Mouse (Mus musculus) limb, embryonic 13.5 days (tissue): ENCODE results near the gene Gna12. TPM values are rescaled to one million over a fixed set of nuclear protein-coding genes. Genes with fewer than 3 reads are reported as not detected.

Source experiments
- ATAC-seq: fragments of 200-750 bp; cut with Nextera tagmentation; 2 replicates; pipeline ENCODE4 v1.8.0; 2017; ENCODE audit warnings: low read depth, moderate number of reproducible peaks, moderate TSS enrichment; ENCODE audit not compliant: low FRiP score
- H3K27ac ChIP-seq: fragments of 300-500 bp; sonication (generic); 2 replicates; pipeline ENCODE4 v1.5.1; 2015; ENCODE audit warnings: inconsistent platforms, mild to moderate bottlenecking, moderate library complexity
- H3K27me3 ChIP-seq: fragments of 300-500 bp; sonication (generic); 2 replicates; pipeline ENCODE4 v1.6.1; 2015; ENCODE audit warnings: mild to moderate bottlenecking, inconsistent platforms
- H3K36me3 ChIP-seq: fragments of 300-500 bp; sonication (generic); 2 replicates; pipeline ENCODE4 v1.6.1; 2015; ENCODE audit warnings: inconsistent platforms, mild to moderate bottlenecking, moderate library complexity
- H3K4me1 ChIP-seq: fragments of 300-500 bp; sonication (generic); 2 replicates; pipeline ENCODE4 v1.6.1; 2015; ENCODE audit warnings: inconsistent platforms
- H3K4me2 ChIP-seq: fragments of 300-500 bp; sonication (generic); replicated peaks from 2 replicates; pipeline ENCODE4 v1.6.1; 2015; ENCODE audit warnings: inconsistent platforms, mild to moderate bottlenecking, moderate library complexity
- H3K4me3 ChIP-seq: fragments of 300-500 bp; sonication (generic); 2 replicates; pipeline ENCODE4 v1.5.1; 2015; ENCODE audit warnings: moderate library complexity, mild to moderate bottlenecking, inconsistent platforms
- H3K9ac ChIP-seq: fragments of 300-500 bp; sonication (generic); 2 replicates; pipeline ENCODE4 v1.6.1; 2015; ENCODE audit warnings: mild to moderate bottlenecking, inconsistent platforms
- H3K9me3 ChIP-seq: fragments of 300-500 bp; sonication (generic); 2 replicates; pipeline ENCODE4 v1.6.1; 2016; ENCODE audit warnings: inconsistent platforms
- WGBS: fragments of 180-500 bp; shearing (Covaris S2); methylation state at CpG from one replicate; pipeline ENCODE4 v1.1.7; 2015; 5-methylcytosine and 5-hydroxymethylcytosine counted together
- polyA plus RNA-seq: library from polyadenylated mRNA; unstranded; fragments of >200 nt; fragmentation: Nextera tagmentation; extraction: Ambion mirVana; gene quantifications from 2 replicates; pipeline ENCODE4 v1.2.1, GENCODE M21; 2015

Gene Gna12
- polyA plus RNA-seq, 1 experiment from 2014 or later, result 12.0 TPM

DNA sequence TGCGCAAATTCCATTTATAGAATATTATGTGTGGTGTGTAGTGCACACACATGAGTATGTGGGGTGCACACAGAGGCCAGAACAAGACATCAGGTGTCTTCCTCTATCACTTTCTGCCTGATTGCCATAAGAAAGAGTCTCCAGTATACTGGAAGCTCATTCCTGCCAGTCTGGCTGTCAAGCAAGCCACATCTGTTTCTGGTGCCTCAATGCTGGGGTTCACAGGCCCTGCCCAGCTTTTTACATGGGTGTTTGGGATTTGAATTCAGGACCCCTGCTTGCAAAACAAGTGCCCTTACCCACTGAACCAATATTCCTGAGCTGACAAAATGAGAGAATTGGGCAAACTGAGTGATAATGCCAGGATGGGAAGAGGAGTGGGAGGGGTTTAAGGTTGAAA is 4.1 kb downstream of the Gna12 start:
- ATAC-seq, result no peak
- H3K4me2 ChIP-seq, result no peak overlapping the region
- WGBS, result 95% methylated on average over 1 of the region's 1 CpGs
- no peaks in the 10 kb centered on the region for H3K27me3 ChIP-seq
- H3K9me3 ChIP-seq, result no peaks in the 10 kb centered on the region
- no peak overlapping the region for H3K9ac ChIP-seq
- H3K4me3 ChIP-seq, result no peak overlapping the region
- H3K36me3 ChIP-seq, result peaks cover 8% of the 10 kb centered on the region; the same call in 1 of the 2 replicates
- no peak overlapping the region for H3K27ac ChIP-seq
- peaks cover 39% of the 10 kb centered on the region for H3K4me1 ChIP-seq

DNA sequence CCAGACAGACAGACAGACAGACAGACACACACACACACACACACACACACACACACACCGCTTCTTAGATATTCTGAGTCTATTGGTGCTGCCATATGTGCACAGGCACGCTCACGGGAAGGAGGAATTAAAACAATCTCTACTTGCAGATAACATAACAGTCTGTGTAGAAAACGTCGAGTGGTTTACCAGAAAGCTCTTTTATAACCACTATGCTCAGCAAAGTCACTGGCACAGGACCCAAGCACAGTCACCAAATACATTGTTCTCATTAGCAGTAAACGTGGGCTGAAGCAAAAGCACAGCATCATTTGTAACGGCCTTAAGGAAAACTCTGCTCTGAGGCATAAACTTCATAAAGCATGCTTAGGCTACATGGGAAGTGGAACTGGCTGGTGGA is 6.1 kb downstream of the Gna12 start:
- H3K27me3 ChIP-seq, result no peaks in the 10 kb centered on the region
- 83% methylated on average over 7 of the region's 7 CpGs for WGBS
- no peak overlapping the region for H3K4me3 ChIP-seq
- no peaks in the 10 kb centered on the region for H3K9me3 ChIP-seq
- no peak for ATAC-seq
- H3K4me2 ChIP-seq, result no peak overlapping the region
- peaks cover 8% of the 10 kb centered on the region; the same call in 1 of the 2 replicates for H3K36me3 ChIP-seq
- peaks cover 44% of the 10 kb centered on the region for H3K4me1 ChIP-seq
- H3K9ac ChIP-seq, result no peak overlapping the region
- no peak overlapping the region for H3K27ac ChIP-seq

DNA sequence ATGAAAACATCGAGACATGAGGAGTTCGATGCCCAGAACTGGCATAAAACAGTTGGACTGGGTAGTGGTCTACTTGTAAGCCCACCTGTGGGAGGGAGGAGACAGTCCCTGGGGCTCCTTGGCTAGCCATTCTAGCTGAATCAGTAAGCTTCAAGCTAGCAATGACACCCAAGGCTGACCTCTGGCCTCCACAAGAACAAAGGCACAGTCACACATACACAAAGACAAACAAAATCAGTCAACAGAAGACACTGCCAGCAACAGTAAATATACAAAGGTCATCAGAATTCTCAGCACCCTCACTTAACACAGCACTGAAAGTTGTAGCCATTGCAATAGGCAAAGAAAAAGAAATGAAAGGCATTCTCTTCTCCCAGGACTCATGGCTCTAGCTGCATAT is 6.8 kb downstream of the Gna12 start:
- H3K9me3 ChIP-seq, result no peaks in the 10 kb centered on the region
- H3K9ac ChIP-seq, result no peak overlapping the region
- no peak overlapping the region for H3K27ac ChIP-seq
- H3K4me1 ChIP-seq, result peaks cover 44% of the 10 kb centered on the region
- no peak for ATAC-seq
- 92% methylated on average over 2 of the region's 2 CpGs for WGBS
- H3K27me3 ChIP-seq, result no peaks in the 10 kb centered on the region
- H3K4me3 ChIP-seq, result no peak overlapping the region
- no peak overlapping the region for H3K4me2 ChIP-seq
- H3K36me3 ChIP-seq, result peaks cover 8% of the 10 kb centered on the region; the same call in 1 of the 2 replicates

DNA sequence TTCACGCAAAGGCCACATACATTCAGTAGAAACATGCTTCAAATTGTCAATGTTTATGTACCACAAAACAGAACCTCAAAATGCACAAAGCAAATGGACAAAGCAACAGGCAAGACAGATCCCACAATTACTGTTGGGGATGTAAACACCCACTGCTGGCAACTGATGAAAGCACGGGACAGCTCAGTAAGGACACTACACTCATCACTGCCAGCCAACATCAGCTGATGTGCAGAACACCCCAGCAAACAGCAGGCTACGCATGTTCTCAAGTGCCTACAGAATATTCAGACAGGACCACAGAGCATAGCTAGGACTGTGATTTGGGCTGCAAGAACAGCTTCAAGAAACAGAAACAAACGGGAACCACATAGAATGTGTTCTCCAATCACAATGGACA is 8.3 kb downstream of the Gna12 start:
- Histone ChIP-seq H3K4me2 (no peak overlapping the region), H3K9ac (no peak overlapping the region), H3K36me3 (peaks cover 16% of the 10 kb centered on the region; the same call in 1 of the 2 replicates), H3K4me3 (no peak overlapping the region), H3K4me1 (peaks cover 30% of the 10 kb centered on the region), H3K27ac (no peak overlapping the region), H3K27me3 (no peaks in the 10 kb centered on the region), H3K9me3 (no peaks in the 10 kb centered on the region)
- ATAC-seq, result no peak
- WGBS, result 86% methylated on average over 4 of the region's 4 CpGs

DNA sequence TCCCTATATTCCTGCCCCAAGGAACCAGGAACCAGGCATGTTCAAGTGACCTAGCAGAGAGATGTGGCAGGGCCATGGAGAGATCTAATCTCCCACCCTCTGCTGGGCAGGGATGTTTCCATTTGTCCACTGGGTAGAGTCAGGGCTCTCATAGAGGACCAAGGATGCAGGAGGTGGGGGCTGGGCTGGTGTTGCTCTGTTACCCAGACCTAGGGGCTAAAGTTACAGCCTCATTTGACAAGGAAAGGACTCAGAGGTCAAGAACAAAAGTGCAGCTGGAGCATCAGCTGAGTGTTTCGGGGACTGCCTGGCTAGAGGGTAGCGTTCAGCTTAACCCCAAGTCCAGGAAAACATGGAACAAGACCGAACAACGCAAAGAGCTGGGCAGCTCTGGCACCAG is 9.7 kb downstream of the Gna12 start:
- Histone ChIP-seq H3K27me3 (no peaks in the 10 kb centered on the region), H3K4me2 (no peak overlapping the region), H3K27ac (no peak overlapping the region), H3K9ac (no peak overlapping the region), H3K9me3 (no peaks in the 10 kb centered on the region), H3K4me3 (no peak overlapping the region), H3K36me3 (peaks cover 12% of the 10 kb centered on the region; the same call in 1 of the 2 replicates), H3K4me1 (peaks cover 28% of the 10 kb centered on the region)
- whole genome bisulfite sequencing, result 83% methylated on average over 4 of the region's 4 CpGs
- ATAC-seq, result no peak

DNA sequence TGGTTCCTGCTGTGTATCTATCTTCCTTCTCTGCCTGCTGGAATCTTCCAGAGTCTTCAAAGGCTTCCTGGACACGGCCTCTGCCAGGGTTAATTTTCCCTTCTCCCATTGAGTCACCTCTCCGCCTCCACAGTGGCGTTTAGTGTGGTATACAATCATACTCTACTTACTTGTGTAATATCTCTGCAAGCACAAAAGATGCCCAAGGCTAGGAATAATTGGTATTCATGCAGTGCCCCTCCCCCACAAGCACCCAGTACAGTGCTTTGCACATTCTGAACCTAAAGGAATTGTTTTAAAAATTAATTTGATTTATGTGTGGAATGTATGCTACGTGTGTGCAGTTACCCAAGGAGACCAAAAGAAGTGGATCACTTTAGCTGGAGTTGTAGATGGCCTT is 10.6 kb downstream of the Gna12 start:
- no peak overlapping the region for H3K4me2 ChIP-seq

DNA sequence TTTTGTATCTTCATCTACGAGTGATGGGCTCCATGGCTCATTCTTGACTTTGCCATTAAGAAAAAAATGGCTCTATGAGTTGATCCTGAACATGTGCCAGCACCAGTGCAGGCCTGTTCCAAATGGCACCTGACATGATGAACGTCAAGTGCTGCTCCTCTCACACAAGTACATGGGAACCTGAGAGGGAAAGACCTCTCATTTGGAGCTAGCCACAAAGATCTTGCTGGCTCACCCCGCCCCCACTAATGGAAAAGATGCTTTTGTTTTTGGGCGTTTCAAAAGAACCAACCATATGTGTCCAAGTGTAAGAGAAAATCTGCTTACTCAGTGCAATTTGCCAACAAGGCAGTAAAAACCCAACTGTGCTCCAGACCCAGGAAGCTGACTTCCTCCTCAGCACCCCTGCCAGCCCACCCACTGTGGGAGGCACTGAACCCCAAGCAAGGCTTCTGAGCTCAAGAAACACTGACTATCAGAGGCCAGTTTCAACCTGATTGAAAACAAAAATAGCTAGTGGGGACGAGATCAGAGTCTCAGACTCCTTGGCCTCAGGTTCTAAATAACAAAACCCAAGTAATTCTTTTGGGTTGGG is 11.7 kb downstream of the Gna12 start:
- H3K4me2 ChIP-seq, result no peak overlapping the region
- H3K27ac ChIP-seq, result no peak overlapping the region
- H3K4me3 ChIP-seq, result no peak overlapping the region
- no peaks in the 10 kb centered on the region for H3K27me3 ChIP-seq
- no peaks in the 10 kb centered on the region for H3K9me3 ChIP-seq
- no peak for ATAC-seq
- peaks cover 44% of the 10 kb centered on the region for H3K4me1 ChIP-seq
- 0 out of 2 replicates have a peak, but pooled peaks cover 7% of the 10 kb centered on the region for H3K36me3 ChIP-seq
- 72% methylated on average over 5 of the region's 5 CpGs for WGBS
- no peak overlapping the region for H3K9ac ChIP-seq

More for the DNA sequence above, 10.6 kb downstream of the Gna12 start:
- no peaks in the 10 kb centered on the region for H3K9me3 ChIP-seq
- no peaks in the 10 kb centered on the region for H3K27me3 ChIP-seq
- no peak overlapping the region for H3K9ac ChIP-seq
- H3K36me3 ChIP-seq, result 0 out of 2 replicates have a peak, but pooled peaks cover 7% of the 10 kb centered on the region
- peak overlapping the region; percentile 44; the same call in 1 of the 2 replicates for H3K27ac ChIP-seq
- H3K4me3 ChIP-seq, result no peak overlapping the region
- peaks cover 36% of the 10 kb centered on the region for H3K4me1 ChIP-seq
- 63% methylated on average over 4 of the region's 4 CpGs for WGBS
- ATAC-seq, result no peak

GRCm38 (mm10) chr5:140816950-140817568 is 13.2 kb downstream of the Gna12 start:
- Histone ChIP-seq H3K9ac (no peak overlapping the region), H3K27me3 (no peaks in the 10 kb centered on the region), H3K4me2 (no peak overlapping the region), H3K27ac (no peak overlapping the region), H3K9me3 (no peaks in the 10 kb centered on the region), H3K4me3 (no peak overlapping the region), H3K4me1 (peaks cover 59% of the 10 kb centered on the region), H3K36me3 (0 out of 2 replicates have a peak, but pooled peaks cover 7% of the 10 kb centered on the region)
- no peak for ATAC-seq
- WGBS, result 88% methylated on average over 6 of the region's 6 CpGs

DNA sequence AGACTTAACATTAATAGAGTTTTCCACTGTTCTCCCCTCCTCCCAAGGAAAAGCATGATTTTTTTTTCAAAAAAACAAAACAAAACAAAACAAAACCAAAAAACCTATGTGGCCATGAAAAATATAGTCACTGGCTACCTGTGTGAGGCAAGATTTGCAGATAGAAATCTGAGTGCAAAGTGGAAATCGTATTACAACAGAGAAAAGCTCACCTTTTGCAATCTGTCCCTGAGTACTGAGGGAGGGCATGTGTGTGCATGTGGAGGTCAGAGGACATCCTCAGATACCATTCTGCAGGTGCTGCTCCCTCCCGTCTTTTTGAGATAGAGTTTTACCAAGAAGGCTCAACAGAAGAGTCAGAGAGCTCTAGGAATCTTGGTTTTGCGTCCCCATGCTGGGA is 14.2 kb downstream of the Gna12 start:
- no peak for ATAC-seq
- Histone ChIP-seq H3K36me3 (0 out of 2 replicates have a peak, but pooled peaks cover 7% of the 10 kb centered on the region), H3K9me3 (no peaks in the 10 kb centered on the region), H3K4me1 (peaks cover 66% of the 10 kb centered on the region), H3K4me2 (no peak overlapping the region), H3K4me3 (no peak overlapping the region), H3K27me3 (no peaks in the 10 kb centered on the region), H3K27ac (no peak overlapping the region), H3K9ac (no peak overlapping the region)
- WGBS, result 87% methylated on average over 3 of the region's 3 CpGs

DNA sequence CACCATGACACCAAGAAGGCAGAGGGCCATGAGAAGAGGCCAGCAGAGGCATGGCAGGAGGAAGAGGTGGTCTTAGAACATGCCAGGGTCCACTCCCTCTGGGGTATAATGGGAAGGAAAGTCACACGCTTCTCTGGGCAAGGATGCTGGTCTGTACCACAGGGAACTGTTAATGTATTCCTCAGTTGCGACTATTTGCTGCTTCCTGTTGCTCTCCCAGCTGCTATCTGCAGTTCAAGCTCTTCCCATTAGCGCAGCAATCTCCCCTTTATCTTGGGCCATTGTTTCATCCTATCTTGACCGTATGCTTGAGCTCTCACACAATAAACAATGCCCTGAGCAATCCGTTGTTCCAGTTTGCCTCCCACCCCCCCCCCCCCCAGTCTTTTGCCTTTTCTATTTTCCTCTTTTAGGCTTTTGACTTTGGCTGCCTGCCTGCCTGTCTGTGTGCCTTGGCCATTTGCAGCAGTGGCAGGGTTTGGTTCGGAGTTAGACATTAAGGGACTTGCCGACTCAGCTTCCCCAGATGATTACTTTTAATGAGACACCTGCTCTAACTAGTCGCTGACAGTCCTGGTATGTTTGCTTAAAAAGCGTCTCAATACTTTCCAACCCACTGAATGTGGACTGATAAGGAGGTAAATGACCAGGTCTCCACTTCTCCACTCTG is 15.0 kb downstream of the Gna12 start:
- no peak overlapping the region for H3K4me2 ChIP-seq
- no peak overlapping the region for H3K27ac ChIP-seq
- peaks cover 63% of the 10 kb centered on the region for H3K4me1 ChIP-seq
- H3K9me3 ChIP-seq, result no peaks in the 10 kb centered on the region
- H3K4me3 ChIP-seq, result no peak overlapping the region
- no peak for ATAC-seq
- 37% methylated on average over 9 of the region's 9 CpGs for WGBS
- H3K27me3 ChIP-seq, result no peaks in the 10 kb centered on the region
- no peak overlapping the region for H3K9ac ChIP-seq
- 0 out of 2 replicates have a peak, but pooled peaks cover 7% of the 10 kb centered on the region for H3K36me3 ChIP-seq

DNA sequence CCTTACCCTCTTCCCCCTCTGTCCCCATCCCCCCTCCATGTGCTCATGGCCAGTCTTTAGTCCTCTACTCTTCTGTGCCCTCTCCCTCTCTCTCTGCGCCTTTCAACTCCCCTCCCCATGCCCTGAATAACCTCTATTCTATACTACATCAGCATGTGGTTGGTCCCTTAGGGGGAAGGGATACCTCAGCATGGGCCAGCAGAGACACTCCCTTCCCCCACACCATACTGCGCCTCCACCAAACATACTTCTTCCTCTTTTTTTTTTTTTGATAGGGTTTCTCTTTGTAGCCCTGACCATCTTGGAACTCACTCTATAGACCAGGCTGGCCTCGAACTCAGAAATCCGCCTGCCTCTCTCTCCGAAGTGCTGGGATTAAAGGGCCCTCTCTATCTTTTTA is 15.8 kb downstream of the Gna12 start:
- Histone ChIP-seq H3K36me3 (0 out of 2 replicates have a peak, but pooled peaks cover 7% of the 10 kb centered on the region), H3K4me2 (no peak overlapping the region), H3K4me1 (peaks cover 60% of the 10 kb centered on the region), H3K27me3 (no peaks in the 10 kb centered on the region), H3K9me3 (no peaks in the 10 kb centered on the region), H3K9ac (no peak overlapping the region), H3K27ac (no peak overlapping the region), H3K4me3 (no peak overlapping the region)
- 78% methylated on average over 5 of the region's 5 CpGs for WGBS
- no peak for ATAC-seq

- Histone ChIP-seq H3K27ac (no peak overlapping the region), H3K9ac (no peak overlapping the region), H3K27me3 (no peaks in the 10 kb centered on the region), H3K9me3 (no peaks in the 10 kb centered on the region), H3K4me1 (peaks cover 53% of the 10 kb centered on the region), H3K36me3 (0 out of 2 replicates have a peak, but pooled peaks cover 5% of the 10 kb centered on the region), H3K4me3 (no peak overlapping the region), H3K4me2 (no peak overlapping the region)
- no peak for ATAC-seq
- 58% methylated on average over 4 of the region's 4 CpGs for WGBS
Observed at GRCm38 (mm10) chr5:140812699-140813098, 17.5 kb downstream of the Gna12 start.
